Mouse (Mus musculus) yolk sac, embryonic 10.5 days (tissue): Measurements from ENCODE around the gene Chrm4.
A peak's percentile ranks its signal among the peaks of the same experiment; 100 is the strongest.

Experiments used
- DNase-seq: peaks from one replicate; pipeline ENCODE4 v3.0.0-alpha.2; 2017; ENCODE audit warnings: low spot score

The Chrm4 gene

GRCm38 (mm10) chr2:91963443-91963932, 36.4 kb downstream of the Chrm4 start:
- DNase-seq, result peak; percentile 93

GRCm38 (mm10) chr2:91964610-91965204, 37.7 kb downstream of the Chrm4 start:
- DNase-seq, result no peak

- no peak for DNase-seq
Measured at GRCm38 (mm10) chr2:91965417-91965816, 38.4 kb downstream of the Chrm4 start.

GRCm38 (mm10) chr2:91966367-91966766, 39.3 kb downstream of the Chrm4 start:
- no peak for DNase-seq

GRCm38 (mm10) chr2:91967962-91968361, 40.9 kb downstream of the Chrm4 start:
- no peak for DNase-seq

- no peak for DNase-seq
Measured at GRCm38 (mm10) chr2:91971231-91972097, 44.4 kb downstream of the Chrm4 start.

- DNase-seq, result no peak
Measured at GRCm38 (mm10) chr2:91972121-91972566, 45.1 kb downstream of the Chrm4 start.

GRCm38 (mm10) chr2:91973416-91974135, 46.5 kb downstream of the Chrm4 start:
- DNase-seq, result no peak

GRCm38 (mm10) chr2:91975581-91976541, 48.8 kb downstream of the Chrm4 start, which contains the start of gene Dgkz:
Dgkz (minus strand) TSS chr2:91975864.
- DNase-seq, result no peak

- DNase-seq, result no peak
Measured at GRCm38 (mm10) chr2:91977960-91978359, 50.9 kb downstream of the Chrm4 start.
